Mouse (Mus musculus): ENCODE results near the gene Slc38a11. TPM values are rescaled to one million over a fixed set of nuclear protein-coding genes. Genes with fewer than 3 reads are reported as not detected.

Gene Slc38a11
- total RNA-seq, 4 experiments from 2014 or later = 2.6 to 4.7 (median 3.2) TPM

GRCm38 (mm10) chr2:65321998-65322754 lies 41.7 kb downstream of the Slc38a11 start:
- DNase-seq (ENCODE audit: low spot score in 2 of 2) = no peak

GRCm38 (mm10) chr2:65320975-65321374 lies 42.9 kb downstream of the Slc38a11 start:
- no peak for DNase-seq (ENCODE audit: low spot score in 2 of 2)

GRCm38 (mm10) chr2:65316721-65317120 lies 47.1 kb downstream of the Slc38a11 start:
- no peak for DNase-seq (ENCODE audit: low spot score in 2 of 2)

- DNase-seq (ENCODE audit: low spot score in 2 of 2) = no peak
Measured at GRCm38 (mm10) chr2:65311250-65311649, 52.6 kb downstream of the Slc38a11 start.

- no peak for DNase-seq (ENCODE audit: low spot score in 2 of 2)
Measured at GRCm38 (mm10) chr2:65296541-65296940, 67.3 kb downstream of the Slc38a11 start.

- no peak for DNase-seq (ENCODE audit: low spot score in 2 of 2)
Measured at GRCm38 (mm10) chr2:65294092-65294491, 69.7 kb downstream of the Slc38a11 start.

GRCm38 (mm10) chr2:65293411-65293810 lies 70.4 kb downstream of the Slc38a11 start:
- DNase-seq (ENCODE audit: low spot score in 2 of 2) = no peak

GRCm38 (mm10) chr2:65289721-65290120 lies 74.1 kb downstream of the Slc38a11 start:
- no peak for DNase-seq (ENCODE audit: low spot score in 2 of 2)

GRCm38 (mm10) chr2:65288696-65289095 lies 75.1 kb downstream of the Slc38a11 start:
- DNase-seq (ENCODE audit: low spot score in 2 of 2) = no peak

GRCm38 (mm10) chr2:65285380-65285779 lies 78.5 kb downstream of the Slc38a11 start:
- DNase-seq (ENCODE audit: low spot score in 2 of 2) = peak in 1 of 2 experiments; percentile 25

- DNase-seq (ENCODE audit: low spot score in 2 of 2) = no peak
Measured at GRCm38 (mm10) chr2:65282979-65283378, 80.9 kb downstream of the Slc38a11 start.

GRCm38 (mm10) chr2:65279029-65279690 lies 84.7 kb downstream of the Slc38a11 start:
- no peak for DNase-seq (ENCODE audit: low spot score in 2 of 2)

- DNase-seq (ENCODE audit: low spot score in 2 of 2) = peak in 1 of 2 experiments; percentile 35
Measured at GRCm38 (mm10) chr2:65275443-65276061, 88.3 kb downstream of the Slc38a11 start.

GRCm38 (mm10) chr2:65273910-65274309 lies 89.9 kb downstream of the Slc38a11 start:
- no peak for DNase-seq (ENCODE audit: low spot score in 2 of 2)

GRCm38 (mm10) chr2:65268731-65269130 lies 95.1 kb downstream of the Slc38a11 start:
- DNase-seq (ENCODE audit: low spot score in 2 of 2) = no peak

- DNase-seq (ENCODE audit: low spot score in 2 of 2) = no peak
Measured at GRCm38 (mm10) chr2:65267834-65268233, 96.0 kb downstream of the Slc38a11 start.

GRCm38 (mm10) chr2:65266576-65267299 lies 97.1 kb downstream of the Slc38a11 start:
- DNase-seq (ENCODE audit: low spot score in 2 of 2) = no peak

Measured in layer of hippocampus, adult 8-10 months (tissue).